Mouse (Mus musculus): ENCODE data around the gene Fam136a.

- TF ChIP-seq CEBPB (IDR thresholded peaks at IDR 0.05; ENCODE audit: insufficient read depth, poor library complexity, severe bottlenecking) = no peak
- TF ChIP-seq MAX (IDR thresholded peaks at IDR 0.05; ENCODE audit: low read depth) = no peak
- no peak for TF ChIP-seq POLR2A (IDR thresholded peaks at IDR 0.05; ENCODE audit: insufficient read length, low read depth)
- TF ChIP-seq SRF (IDR thresholded peaks at IDR 0.05; ENCODE audit: control insufficient read depth, insufficient read length, low read depth) = no peak
- no peak for TF ChIP-seq POLR2AphosphoS2 (IDR thresholded peaks at IDR 0.05; ENCODE audit: insufficient read length, low read depth)
- TF ChIP-seq MYOG (IDR thresholded peaks at IDR 0.05; ENCODE audit: control insufficient read depth in 1 of 3, insufficient read depth in 1 of 3, insufficient read length in 2 of 3, low read depth in 2 of 3) = no peak
- no peak for TF ChIP-seq MYOD1 (IDR thresholded peaks at IDR 0.05; ENCODE audit: control insufficient read depth in 1 of 3, insufficient read length in 2 of 3, low read depth in 2 of 3)
- no peak for TF ChIP-seq USF1 (IDR thresholded peaks at IDR 0.05; ENCODE audit: low read depth)
- no peak for TF ChIP-seq TCF12 (IDR thresholded peaks at IDR 0.05; ENCODE audit: insufficient read depth, poor library complexity, severe bottlenecking)
- no peak for TF ChIP-seq E2F4 (IDR thresholded peaks at IDR 0.05; ENCODE audit: insufficient read depth)
- TF ChIP-seq TCF3 (IDR thresholded peaks at IDR 0.05; ENCODE audit: insufficient read length, low read depth) = no peak
- TF ChIP-seq REST (IDR thresholded peaks at IDR 0.05; ENCODE audit: insufficient read depth, insufficient read length) = no peak
These were observed 37.1 kb upstream of the Fam136a start for GRCm38 (mm10) chr6:86328369-86328768.

Data from myocyte (in vitro differentiated cells).